In genomic region chr6:146014312-146014711, GRCm38 (mm10) we compare ENCODE assay signal across 20 mouse cellular contexts.
"Had no signal": no experiment of that assay in that cellular context is flagged by ENCODE, and none has a peak within 500 bp of the region (broad histone marks: within the 10 kb centered on the region; RNA-seq: fewer than 3 reads in every experiment).

No protein-coding gene starts in this region.

- H3K36me3 ChIP-seq: limb, embryonic 12.5 days; limb, embryonic 15.5 days had no signal

- H3K4me2 ChIP-seq: limb, embryonic 12.5 days; limb, embryonic 15.5 days; liver, embryonic 11.5 days; lung, embryonic 14.5 days; midbrain, embryonic 11.5 days had no signal

- H3K9ac ChIP-seq: limb, embryonic 12.5 days; limb, embryonic 15.5 days; liver, embryonic 14.5 days; liver, postnatal 0 days; lung, embryonic 14.5 days had no signal

- H3K27ac ChIP-seq: limb, embryonic 12.5 days; limb, embryonic 15.5 days; liver, embryonic 14.5 days; stomach, postnatal 0 days had no signal

- H3K9me3 ChIP-seq: limb, embryonic 12.5 days; limb, embryonic 15.5 days had no signal

- DNase-seq: kidney, adult 18-20 months; kidney, adult 9 months; kidney, postnatal 14 days; kidney, postnatal 4 days; left cerebral cortex, postnatal 4 days; liver, postnatal 0 days; lung, embryonic 14.5 days; lung, postnatal 4 days; midbrain, embryonic 14.5 days; right cerebral cortex, adult 18-20 months; right cerebral cortex, postnatal 14 days; right cerebral cortex, postnatal 4 days; thymus, postnatal 25 days had no signal

- H3K4me3 ChIP-seq: limb, embryonic 12.5 days; limb, embryonic 15.5 days had no signal

- H3K27me3 ChIP-seq: limb, embryonic 12.5 days; limb, embryonic 15.5 days had no signal

- ATAC-seq: liver, postnatal 0 days; lung, postnatal 0 days had no signal
